Mouse (Mus musculus) frontal cortex, postnatal 25 days (tissue): ENCODE data around the gene Hmcn1.

Source experiments
- DNase-seq, 2 experiments: peaks; one replicate each; pipeline ENCODE4 v3.0.0; 2022; ENCODE audit warnings: low spot score in 2 of 2

Hmcn1 gene

GRCm38 (mm10) chr1:150877920-150878319 lies 115.3 kb downstream of the Hmcn1 start:
- no peak for DNase-seq

DNA sequence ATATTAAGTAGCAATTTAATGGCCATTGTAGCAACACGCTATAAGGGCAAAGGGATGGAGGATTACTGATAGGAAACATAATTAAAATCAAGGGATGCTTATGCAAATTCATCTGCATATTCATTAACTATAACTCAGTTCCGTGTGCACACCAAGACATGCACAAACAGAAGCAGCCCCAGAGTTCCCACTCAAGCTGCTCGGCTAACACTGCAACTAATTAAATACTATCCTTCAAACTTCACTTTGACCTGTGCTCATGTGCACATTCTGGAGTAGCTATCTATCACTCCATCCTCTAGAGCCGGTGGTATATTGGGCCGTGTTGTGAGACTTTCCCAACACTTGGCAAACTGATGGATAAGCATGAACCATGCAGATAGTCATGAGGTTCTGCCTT lies 119.2 kb downstream of the Hmcn1 start:
- DNase-seq = no peak

DNA sequence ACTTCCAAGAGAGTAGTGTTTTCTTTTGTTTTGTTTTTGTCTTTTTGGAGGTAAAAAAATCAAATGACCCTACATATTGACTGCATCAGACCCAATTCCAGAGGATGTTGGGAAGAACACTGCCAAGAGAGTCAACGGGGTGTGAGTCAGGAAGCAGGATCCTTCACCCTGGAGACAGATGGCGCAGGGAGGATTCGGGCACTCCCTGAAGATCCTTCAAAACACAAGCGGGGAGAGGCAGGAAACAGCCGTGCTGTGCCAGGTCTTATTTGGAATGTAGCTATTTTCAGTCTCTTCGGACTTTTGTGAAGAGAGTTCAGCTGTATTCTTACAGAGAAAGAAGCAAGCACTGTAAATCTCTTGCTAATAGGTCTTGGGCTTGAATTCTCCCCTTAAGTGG lies 120.0 kb downstream of the Hmcn1 start:
- DNase-seq = no peak

- DNase-seq = no peak
These were observed 121.1 kb downstream of the Hmcn1 start for GRCm38 (mm10) chr1:150872105-150872504.

DNA sequence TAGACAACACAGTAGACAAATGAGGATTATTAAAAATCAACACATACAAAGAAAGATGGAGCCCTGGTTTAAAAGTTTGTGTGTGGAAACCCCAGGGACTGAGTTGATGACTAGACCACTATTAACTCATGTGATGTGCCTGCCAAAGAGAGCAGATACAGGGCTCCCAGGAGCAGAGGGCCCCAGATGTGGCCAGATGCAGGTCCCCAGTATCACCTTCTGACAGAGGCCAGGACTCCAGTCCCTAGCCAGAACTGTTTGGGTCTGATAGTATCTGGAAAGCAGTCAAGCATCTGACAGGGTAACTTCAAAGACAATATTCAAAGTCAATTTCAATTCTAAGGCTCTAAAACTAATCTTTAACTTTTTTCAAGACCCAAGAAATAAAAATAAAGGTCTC lies 124.0 kb downstream of the Hmcn1 start:
- no peak for DNase-seq

GRCm38 (mm10) chr1:150866615-150867014 lies 126.6 kb downstream of the Hmcn1 start:
- DNase-seq = no peak

- DNase-seq = no peak
These were observed 135.5 kb downstream of the Hmcn1 start for GRCm38 (mm10) chr1:150857779-150858178.

DNA sequence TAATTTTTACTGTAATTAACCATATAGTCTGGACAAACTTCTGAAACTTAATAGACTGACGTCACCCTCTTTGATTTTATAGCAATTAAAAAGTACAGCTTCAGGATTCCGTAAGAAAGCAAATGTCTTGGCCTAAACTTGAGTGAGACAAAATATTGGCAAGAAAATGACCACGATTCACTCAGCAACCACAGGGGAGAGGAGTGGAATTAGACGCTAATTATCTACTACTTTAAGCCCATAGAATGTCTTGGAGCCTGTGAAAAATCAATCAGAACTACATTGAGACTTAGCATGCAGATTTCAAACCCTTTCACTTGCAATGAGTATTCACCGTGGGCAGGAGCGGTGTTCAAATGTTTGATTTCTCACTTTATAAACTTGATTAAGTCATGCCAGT lies 159.8 kb downstream of the Hmcn1 start:
- no peak for DNase-seq

- DNase-seq = no peak
These were observed 163.4 kb downstream of the Hmcn1 start for GRCm38 (mm10) chr1:150829851-150830250.

GRCm38 (mm10) chr1:150827169-150827568 lies 166.1 kb downstream of the Hmcn1 start:
- no peak for DNase-seq

GRCm38 (mm10) chr1:150824334-150825005 lies 168.8 kb downstream of the Hmcn1 start:
- no peak for DNase-seq

- no peak for DNase-seq
These were observed 177.0 kb downstream of the Hmcn1 start for GRCm38 (mm10) chr1:150816035-150816807.

DNA sequence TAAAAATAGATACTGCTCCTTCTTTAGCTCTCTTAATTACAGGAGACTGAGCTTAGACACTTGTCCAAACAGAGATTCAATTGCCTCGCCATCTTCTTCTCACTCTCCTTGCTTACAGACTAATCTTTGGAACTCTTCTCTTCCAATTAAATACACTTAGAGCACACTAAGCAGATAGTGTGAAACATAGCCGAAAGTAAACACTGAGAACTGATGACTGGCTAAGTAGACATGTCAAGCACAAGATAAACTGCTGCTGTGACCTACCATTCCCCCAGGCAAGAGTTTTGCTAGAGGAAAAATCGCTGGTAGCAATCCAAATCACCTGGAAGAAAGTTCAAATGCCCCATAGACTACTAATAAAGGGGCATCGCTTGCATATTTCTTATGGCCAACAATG lies 178.3 kb downstream of the Hmcn1 start:
- DNase-seq = no peak

DNA sequence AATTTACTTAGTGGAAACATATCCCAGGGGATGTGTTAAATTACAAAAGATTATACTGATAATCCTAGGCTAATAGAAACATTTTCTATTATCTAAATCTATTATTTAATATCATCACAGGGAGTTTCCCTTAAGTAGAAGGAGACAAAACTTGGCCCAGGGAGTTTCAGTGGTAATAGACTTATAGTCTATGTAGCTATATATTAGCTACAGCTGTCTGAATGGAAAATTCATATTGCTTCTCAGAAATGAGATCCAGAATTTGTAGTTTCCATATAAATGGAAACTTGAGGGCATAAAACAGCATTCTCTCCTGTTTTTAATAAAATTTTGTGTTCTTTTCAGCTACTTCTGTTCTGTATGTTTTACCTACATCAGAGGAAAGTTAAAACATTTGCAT lies 179.9 kb downstream of the Hmcn1 start:
- no peak for DNase-seq

GRCm38 (mm10) chr1:150806864-150807263 lies 186.4 kb downstream of the Hmcn1 start:
- DNase-seq = no peak

GRCm38 (mm10) chr1:150805466-150805865 lies 187.8 kb downstream of the Hmcn1 start:
- no peak for DNase-seq

- no peak for DNase-seq
These were observed 188.8 kb downstream of the Hmcn1 start for GRCm38 (mm10) chr1:150804235-150805099.

DNA sequence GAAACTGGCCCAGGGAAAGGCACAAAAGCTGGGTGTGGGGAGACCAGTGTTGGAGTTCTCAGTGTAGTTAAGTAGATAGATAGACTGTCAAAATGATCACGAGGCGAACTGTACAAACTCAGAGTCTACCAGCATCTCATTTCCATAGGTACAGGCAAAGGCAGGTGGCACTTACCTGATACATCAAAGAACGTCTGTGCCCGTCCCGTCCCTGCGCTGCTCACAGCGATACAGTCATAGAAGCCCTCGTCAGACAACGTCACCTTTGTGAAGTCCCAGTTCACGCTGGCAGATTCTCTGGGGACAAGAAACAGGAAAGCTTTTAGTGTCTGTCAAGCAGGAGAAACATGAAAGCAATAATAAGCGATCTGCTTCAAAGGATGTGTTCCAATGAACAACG lies 190.6 kb downstream of the Hmcn1 start:
- DNase-seq = no peak

DNA sequence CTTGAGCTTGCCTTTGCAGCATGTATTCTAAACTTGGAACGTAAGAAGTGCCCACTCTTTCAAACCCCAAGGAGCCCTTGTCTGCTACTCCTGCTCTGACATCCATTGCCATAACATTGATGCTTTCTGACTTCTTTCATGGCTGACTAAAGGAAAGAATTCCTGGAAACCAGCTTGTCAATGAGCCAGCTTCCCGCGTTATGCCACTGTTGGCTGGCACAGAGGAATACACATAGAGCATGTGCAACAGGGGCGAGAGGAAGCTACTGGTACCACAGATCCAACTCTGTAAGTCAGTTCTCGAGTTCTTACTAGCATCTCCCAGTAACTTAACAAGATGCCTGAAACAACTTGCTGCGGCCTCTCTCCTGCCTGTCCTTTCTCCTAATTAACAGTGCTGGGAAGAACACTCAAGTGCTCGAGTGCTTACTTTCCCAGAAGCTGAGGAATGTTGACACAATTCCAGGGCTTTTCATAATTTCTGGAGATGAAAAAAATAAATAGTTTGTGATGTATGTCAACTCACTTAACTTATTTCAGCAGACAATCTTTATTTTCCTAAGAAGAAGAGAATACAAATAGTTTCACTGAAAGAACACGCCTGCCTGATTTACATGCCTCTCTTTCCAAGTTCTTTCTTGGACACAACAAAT lies 192.5 kb downstream of the Hmcn1 start:
- DNase-seq = no peak

DNA sequence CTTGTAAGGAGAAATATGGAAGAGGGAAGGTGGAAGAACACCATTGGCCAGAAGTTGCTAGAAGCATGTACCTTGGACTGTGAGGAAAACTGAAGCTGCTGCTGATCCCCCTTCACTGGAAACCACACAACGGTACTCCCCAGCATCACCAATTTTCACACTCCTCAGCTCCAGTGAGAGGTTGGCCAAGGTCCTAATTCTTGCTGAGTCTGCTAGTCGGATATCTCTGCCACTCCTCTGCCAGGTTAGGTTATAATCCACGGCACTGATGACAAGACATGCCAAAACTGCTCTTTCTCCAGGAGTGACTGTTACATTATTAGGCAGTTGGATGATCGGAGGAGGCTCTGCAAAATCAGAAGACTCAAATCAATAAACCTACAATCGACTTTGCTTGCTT lies 194.6 kb downstream of the Hmcn1 start:
- no peak for DNase-seq

DNA sequence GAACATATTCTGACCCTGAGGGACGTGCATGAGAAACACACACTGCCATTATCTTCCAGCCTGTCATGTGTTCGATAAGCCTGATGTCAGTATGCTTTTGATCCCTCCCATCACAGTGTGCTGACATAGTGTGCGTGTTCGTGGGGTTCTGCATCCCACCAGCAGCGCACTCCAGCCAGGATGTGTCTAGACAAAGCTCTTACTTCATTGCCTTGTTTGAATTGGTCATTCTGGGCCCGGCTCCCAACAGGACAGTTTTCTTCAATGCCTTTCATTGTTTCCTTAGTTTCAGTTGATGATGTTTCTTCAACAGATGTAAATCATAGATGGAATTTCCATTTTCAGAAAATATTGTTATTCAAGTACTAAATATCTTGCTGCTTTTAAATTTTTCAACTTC lies 206.5 kb downstream of the Hmcn1 start:
- no peak for DNase-seq
